Mouse (Mus musculus): ENCODE measurements at regions not wholly inside any gene's neighbourhood (a gene's known extent, or its start where the extent isn't known, plus 50 kb on each side); places are given as distances from the start of the nearest gene placed in this dataset.
"Not testable (repeated sequence)": the region's sequence is repeated elsewhere in the genome, so short reads cannot be mapped to it uniquely, and the experiment has no call there.

GRCm38 (mm10) chr17:83985916-83986578 lies 138.3 kb upstream of the Haao start:
- no peak for DNase-seq

DNA sequence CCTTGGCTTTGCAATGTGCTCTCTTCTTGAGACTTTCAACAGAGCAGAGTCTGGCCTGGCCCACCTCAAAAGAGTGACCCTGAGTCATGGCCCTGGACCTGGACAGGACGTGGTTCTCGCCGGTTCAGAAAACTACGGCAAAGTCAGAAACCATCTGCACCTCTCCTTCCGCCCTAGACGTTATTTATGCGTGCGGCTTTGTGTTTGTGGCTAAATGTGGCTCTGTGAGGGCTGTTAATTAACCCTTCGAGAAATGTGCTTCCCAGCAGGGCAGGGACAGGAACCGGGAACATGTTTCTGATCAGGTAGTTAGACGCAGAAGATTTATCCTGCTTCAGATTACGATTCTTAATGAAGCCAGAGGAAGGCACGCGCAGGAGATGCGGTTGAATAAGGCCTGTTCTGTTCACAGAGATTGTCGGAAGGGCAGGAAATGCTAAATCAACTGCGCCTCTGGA lies 137.6 kb upstream of the Haao start:
- DNase-seq = no peak

DNA sequence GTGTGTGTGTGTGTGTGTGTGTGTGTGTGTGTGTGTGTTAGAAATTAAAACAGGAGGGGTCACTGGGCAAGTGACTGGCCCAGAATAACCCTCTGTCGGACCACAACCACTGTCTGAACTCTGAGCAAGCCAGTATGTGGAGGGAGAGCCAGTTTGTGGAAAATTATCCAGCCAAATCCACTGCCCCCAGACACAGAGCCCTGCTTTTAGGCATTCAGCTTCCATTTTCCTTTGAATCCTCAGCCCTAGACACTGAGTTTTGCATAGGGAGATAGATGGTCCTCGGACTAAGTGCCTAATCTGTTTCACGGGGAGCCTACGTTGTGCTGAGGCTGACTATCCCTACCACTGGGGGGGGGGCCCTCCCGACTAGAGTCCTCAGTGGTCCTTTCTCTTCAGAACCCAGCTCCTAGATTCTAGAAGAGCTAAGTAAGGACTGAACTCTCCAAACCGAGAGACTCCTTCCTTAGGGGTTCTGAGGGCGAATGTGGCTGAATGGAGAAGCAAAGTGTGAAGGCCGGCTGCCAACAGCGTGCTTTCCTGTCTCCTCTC lies 136.2 kb upstream of the Haao start:
- no peak for DNase-seq

GRCm38 (mm10) chr17:83983070-83983836 lies 135.5 kb upstream of the Haao start:
- DNase-seq = no peak

DNA sequence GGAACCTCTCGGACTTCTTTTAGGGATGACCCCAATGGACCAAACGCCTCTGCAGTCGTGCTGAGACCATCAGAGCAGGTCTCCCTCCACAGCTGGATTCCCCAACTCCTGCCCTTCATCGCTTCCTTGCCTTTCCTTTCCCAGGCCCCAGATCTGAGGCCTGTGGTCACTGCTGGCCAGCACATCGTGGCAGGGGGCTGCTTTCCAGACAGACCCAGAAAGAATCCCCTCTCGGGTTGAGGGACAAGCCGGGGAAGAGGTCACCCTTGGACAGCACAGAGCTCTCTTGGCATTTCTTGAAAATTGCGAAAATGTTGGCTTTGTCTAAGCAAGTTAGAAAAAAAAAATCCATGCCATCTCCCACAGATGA lies 134.9 kb upstream of the Haao start:
- DNase-seq = no peak

DNA sequence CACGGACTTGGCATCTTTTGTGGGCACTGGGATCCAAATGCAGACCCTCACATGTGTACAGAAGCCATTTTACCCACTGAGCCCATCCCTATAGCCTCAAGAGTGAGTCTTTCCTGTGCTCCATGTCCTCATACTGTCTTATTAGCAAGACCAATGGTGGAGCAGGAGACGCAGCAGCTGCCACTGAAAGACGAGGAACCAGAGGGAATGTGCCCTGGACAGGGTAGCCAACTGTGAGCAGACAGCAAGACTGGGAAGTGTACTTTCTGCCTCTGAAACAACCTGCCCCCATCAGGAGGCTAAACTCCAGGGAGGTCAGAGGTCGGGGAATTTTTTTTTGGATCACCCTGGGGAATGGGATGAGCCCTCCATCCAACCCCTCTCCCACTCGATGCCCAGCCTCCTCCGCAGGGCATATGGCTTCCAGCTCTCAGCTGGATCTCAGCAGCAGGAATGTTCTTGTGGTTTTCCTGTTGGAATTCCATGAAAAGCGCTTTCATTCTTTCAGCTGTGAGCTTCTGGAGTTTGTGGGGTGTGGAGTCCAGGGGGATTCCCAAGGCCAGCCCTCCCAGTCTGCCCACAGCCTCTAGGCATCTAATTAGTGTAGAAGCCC lies 131.2 kb upstream of the Haao start:
- no peak for DNase-seq

DNA sequence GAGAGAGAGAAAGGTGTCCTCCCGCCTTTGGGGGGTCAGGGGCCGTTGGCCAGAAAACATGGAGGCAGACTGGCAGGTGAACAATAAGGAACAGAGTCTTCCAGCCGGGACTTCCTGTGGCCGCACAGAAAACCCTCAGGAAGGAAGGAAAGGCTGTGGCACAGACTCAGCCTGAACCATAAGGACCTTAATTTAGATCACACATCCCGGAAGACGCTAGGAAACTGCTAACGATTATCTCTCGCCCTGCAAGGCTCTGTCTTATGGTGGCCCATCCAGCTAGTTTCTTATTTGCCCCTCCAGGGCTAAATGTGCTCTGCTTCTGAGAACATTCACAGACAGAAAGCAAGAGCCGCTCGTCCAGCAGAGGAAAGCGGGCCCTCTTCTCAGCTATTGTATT lies 130.0 kb upstream of the Haao start:
- DNase-seq = no peak

- DNase-seq = no peak
Observed at GRCm38 (mm10) chr17:83975813-83976212, 128.1 kb upstream of the Haao start.

GRCm38 (mm10) chr17:83973461-83974350 lies 125.9 kb upstream of the Haao start:
- DNase-seq = no peak

GRCm38 (mm10) chr17:83972874-83973273 lies 125.1 kb upstream of the Haao start:
- DNase-seq = no peak

GRCm38 (mm10) chr17:83972470-83972869 lies 124.7 kb upstream of the Haao start:
- DNase-seq = no peak

DNA sequence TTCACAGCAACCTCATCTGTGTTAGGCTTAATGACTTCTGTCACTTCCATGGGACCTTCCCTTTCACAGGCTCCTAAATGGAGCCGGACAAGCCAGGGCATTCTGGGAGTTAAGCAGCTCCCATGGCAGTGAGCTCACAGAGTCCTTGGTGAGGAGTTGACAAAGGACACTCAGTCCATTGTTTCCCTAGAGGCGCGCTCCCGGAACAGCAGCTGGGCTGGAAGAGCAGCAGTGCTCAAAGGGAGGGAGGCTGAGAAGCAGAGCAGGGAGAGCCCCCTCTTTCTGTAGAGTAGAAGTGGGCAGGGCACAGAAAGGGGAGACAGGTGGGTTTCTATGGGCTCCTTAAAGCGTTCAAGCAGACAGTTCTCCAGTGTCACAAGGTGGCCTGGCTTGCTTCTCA lies 124.3 kb upstream of the Haao start:
- no peak for DNase-seq

DNA sequence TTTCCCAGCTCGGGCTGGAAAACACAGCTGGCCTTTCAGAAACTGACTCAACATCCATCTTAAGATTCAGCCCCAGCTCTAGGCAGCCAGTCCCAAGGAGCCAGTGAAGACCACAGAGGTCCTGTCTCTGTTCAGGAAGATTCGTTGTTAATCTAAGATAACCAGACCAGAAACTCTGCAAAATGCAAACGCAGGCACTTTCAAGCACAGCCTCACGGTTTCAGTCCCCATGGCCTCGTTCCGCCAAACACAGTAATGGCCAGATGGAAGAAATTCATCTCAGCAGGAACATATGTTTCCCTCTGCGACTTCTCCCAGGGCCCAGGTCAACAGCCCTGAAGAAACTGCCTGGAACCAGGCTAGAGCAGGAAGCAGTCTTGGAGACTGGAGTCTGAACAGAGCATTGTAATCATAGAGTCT lies 121.7 kb upstream of the Haao start:
- peak; percentile 79 for DNase-seq

DNA sequence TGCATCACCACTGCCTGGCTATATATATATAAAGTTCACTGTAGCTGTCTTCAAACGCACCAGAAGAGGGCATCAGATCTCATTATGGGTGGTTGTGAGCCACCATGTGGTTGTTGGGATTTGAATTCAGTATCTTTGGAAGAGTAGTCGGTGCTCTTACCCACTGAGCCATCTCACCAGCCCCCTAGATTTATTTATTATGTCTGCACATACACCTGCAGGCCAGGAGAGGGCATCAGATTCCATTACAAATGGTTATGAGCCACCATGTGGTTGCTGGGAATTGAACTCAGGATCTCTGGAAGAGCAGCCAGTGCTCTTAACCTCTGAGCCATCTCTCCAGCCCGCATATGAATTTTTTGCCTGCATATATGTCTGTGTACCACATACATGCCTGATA lies 120.4 kb upstream of the Haao start:
- not testable (repeated sequence) for DNase-seq

- DNase-seq = no peak
Observed at GRCm38 (mm10) chr17:83967007-83967406, 119.2 kb upstream of the Haao start.

GRCm38 (mm10) chr17:83964454-83965211 lies 116.9 kb upstream of the Haao start:
- no peak for DNase-seq

DNA sequence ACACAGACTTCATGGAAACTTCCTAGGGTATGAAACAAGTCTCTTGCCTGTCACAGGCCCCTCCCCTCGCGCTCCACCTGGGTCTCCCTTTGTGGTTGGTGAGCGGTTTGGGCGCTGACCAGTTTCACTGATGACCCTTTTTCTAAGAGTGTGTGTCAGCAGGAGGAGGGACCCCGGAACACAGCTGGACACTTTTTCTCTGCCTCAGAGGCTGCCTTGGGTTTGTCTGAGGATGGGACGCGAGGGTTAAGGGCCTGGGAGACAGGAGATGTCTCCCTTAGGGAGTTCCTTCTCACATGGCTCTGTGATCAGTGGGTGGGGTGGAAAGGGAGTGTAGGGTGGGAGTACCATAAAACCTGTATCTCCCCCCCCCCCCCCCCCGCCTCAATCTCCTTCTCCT lies 115.8 kb upstream of the Haao start:
- no peak for DNase-seq

- DNase-seq = peak; percentile 35
Observed at GRCm38 (mm10) chr17:83962841-83963240, 115.1 kb upstream of the Haao start.

- no peak for DNase-seq
Observed at GRCm38 (mm10) chr17:83962126-83962525, 114.4 kb upstream of the Haao start.

GRCm38 (mm10) chr17:83960821-83961220 lies 113.1 kb upstream of the Haao start:
- DNase-seq = no peak

DNA sequence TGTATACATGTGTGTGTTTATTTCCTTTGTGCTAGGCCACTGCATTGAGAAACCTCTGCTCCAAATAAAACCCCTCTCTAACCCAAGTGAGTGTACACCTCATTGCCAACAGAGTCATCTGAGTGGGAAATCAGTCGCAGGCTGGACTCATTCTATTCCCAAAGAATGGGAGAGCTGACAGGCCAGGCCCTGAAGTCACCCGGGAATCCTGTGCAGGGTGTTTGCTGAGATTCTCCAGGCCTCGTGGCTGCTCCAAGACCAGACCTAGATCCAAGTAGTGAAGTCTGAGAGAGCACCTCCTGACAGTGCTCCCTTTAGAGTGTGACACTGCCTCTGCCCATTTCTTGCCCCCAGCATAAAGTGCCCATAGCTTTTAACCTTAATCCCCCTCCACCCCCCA lies 112.4 kb upstream of the Haao start:
- DNase-seq = no peak

Measured in cerebellum, adult 11 months (tissue).